Mouse (Mus musculus) cerebellum, postnatal 14 days (tissue): Measurements from ENCODE around the gene Olfr1436.
"Not testable (repeated sequence)": the region's sequence is repeated elsewhere in the genome, so short reads cannot be mapped to it uniquely, and the experiment has no call there.

Source experiments
- DNase-seq, 2 experiments: peaks; one replicate each; pipeline ENCODE4 v3.0.0; 2021; ENCODE audit warnings: mixed read lengths in 2 of 2

The Olfr1436 gene

DNA sequence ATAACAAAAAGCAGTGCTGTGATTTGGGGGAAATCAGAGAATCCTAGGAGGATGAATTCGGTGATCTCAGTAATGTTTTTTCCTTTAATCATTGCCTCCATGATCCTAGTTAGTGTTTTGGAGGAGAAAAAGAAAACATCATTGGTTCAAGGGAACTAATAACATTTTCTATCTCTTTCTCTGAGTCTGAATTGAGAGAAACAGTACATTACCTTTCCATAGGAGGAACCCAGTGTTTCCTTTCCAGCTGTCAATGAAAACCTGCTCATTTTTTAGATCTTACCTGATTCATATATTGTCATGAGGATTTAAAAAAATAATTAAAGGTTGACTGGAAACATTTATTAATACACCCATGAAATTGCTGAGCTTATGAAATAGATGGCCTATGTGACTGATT is at the start of gene Olfr1436:
Olfr1436 (minus strand) TSS at position 101 of the 400 bp plus-strand sequence.
- not testable (repeated sequence) for DNase-seq

DNA sequence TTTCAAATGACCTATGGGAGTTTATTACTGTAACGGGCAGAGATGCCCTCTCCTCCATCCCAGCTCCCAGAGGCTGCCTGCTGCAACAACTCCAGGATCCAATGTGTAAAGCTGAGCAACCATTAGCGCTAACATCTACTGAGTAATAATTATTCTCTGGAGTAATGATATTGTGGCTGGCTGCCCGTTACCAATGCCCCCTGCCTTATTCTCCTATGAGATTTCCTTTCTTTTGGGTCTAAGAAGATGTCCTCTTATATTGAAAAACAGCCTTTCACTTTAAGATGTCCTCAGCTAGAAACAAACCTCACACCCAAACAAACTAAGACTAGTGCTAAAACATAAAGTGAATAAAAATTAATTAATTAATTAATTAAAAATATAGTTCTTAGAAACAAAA is 36.9 kb upstream of the Olfr1436 start, which contains the start of gene Olfr1438-ps1:
Olfr1438-ps1 (minus strand) TSS at position 101 of the 400 bp plus-strand sequence.
- DNase-seq = no peak

DNA sequence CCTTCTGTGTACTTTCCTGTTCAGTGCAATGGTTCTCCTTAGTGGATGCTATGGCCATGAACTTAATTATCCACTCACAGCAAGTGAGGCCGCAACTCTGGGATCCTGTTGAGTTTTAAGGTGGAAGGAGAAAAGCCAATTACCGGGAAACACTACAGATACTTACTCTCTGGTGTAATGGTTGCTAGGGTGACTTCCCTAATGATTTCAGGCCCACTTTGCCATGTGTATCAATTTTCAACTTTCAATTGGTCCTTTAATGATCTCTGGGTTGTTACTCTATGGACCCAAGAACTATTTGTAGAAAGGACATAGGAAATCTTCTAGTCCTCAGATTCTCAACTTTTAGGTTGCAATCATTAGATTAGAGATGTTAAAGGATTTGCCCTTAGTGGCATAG is 26.1 kb upstream of the Olfr1436 start, which contains the start of gene Olfr1437:
Olfr1437 (minus strand) TSS at position 101 of the 400 bp plus-strand sequence.
- DNase-seq = no peak

- DNase-seq = no peak
Measured at GRCm38 (mm10) chr19:12292979-12293378, 6.0 kb downstream of the Olfr1436 start.

DNA sequence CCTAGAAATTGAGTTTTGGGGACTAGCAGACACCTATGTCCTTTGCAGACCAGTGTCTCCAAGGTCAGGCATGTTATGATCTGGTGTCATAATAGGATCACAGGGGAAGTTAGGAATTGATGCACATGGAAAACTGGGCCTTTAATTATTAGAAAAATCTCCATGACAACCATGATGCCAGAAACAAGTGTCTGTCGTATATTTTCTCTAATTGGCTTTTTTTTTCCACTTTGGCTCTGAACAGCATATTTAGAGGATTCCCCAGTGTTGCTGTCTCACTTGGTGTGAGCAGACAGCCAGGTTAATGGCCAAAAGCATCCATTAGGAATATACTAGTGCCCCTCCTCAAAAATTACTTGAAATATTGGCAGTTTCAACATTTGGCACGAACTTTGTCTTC is 19.4 kb downstream of the Olfr1436 start, which contains the start of gene Olfr1434:
Olfr1434 (plus strand) TSS at position 301 of the 400 bp plus-strand sequence.
- no peak for DNase-seq

DNA sequence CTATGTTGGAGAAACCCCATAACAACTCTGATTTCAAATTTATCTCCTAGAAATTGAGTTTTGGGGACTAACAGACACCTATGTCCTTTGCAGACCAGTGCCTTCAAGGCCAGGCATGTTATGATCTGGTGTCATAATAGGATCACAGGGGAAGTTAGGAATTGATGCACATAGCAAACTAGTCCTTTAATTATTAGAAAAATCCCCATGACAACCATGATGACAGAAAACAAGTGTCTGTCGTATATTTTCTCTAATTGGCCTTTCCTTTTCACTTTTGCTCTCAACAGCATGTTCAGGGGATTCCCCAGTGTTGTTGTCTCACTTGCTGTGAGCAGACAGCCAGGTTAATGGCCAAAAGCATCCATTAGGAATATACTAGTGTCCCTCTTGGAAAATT is 38.2 kb downstream of the Olfr1436 start, which contains the start of gene Olfr235:
Olfr235 (plus strand) TSS at position 301 of the 400 bp plus-strand sequence.
- DNase-seq = no peak
